ENCODE assay signal across 8 mouse cellular contexts in the genomic region with DNA sequence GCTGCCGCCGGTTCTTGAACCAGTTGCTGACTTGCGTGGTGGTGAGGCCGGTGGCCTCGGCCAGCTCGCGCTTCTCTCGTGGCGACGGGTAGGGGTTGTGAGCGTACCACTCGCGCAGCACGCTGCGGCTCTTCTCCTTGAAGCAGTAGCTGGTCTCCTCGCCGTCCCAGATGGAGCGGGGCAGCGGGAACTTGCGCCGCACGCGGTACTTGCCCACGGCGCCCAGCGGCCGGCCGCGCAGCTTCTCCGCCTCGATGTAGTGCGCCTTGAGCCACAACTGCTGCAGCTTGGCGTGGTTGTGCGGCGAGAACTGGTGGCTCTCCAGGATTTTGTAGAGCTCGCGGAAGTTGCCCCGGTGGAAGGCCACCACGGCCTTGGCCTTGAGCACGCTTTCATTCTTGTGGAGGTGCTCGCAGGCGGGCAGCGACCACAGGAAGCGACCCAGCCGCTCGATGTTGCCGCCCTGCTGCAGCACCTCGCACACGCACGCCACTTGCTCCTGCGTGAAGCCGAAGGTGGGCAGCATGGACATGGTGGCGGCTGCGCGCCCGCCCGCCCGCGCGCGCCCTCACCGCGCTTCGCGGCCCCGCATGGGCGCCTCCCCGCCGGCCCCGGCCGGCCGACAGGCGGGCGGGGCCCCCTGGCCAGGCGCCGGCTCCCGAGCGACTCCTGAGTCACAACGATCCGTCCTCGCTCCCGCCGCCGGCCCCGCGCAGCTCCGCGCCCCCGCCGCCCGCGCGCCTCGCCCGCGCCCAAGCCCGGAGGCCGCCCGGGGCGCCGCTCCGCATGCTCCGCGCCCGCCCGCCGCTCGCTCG. TPM values are rescaled to one million over a fixed set of nuclear protein-coding genes. Genes with fewer than 3 reads are reported as not detected.
A peak's percentile ranks its signal among the peaks of the same experiment; 100 is the strongest.
DNase-seq lines count a peak whose midpoint lies in the region; ATAC-seq and TF ChIP-seq lines count a peak whose summit lies in the region.

No protein-coding gene starts in this region.

- intact Hi-C loops in gastrocnemius, postnatal 14 days (cut with DNase I; ENCODE audit: low total_unique reads), result loop anchor here (10.0 kb wide), 1 partner anchor 117 kb away; no protein-coding TSS in a partner anchor

- peaks cover 92% of the 10 kb centered on the region for H3K27me3 ChIP-seq in heart, embryonic 11.5 days (ENCODE audit: control insufficient read depth, insufficient read depth, low read length)
- H3K27me3 ChIP-seq in limb, embryonic 14.5 days (ENCODE audit: control insufficient read depth, insufficient read depth, low read length), result peaks cover 85% of the 10 kb centered on the region
- peaks cover 39% of the 10 kb centered on the region for H3K27me3 ChIP-seq in stomach, embryonic 14.5 days (ENCODE audit: control insufficient read depth, insufficient read depth, low read length)
- peaks cover 27% of the 10 kb centered on the region; the same call in 1 of the 2 replicates for H3K27me3 ChIP-seq in cerebellum, adult 2 months (ENCODE audit: control insufficient read depth, insufficient read depth, low read length)

- no peak for TF ChIP-seq CTCF in cerebellum, adult 2 months (IDR thresholded peaks at IDR 0.05; ENCODE audit: borderline replicate concordance, insufficient read depth, low read depth, low read length)

- H3K36me3 ChIP-seq in heart, embryonic 11.5 days (ENCODE audit: control insufficient read depth, insufficient read depth, low read length), result no peaks in the 10 kb centered on the region
- no peaks in the 10 kb centered on the region for H3K36me3 ChIP-seq in limb, embryonic 14.5 days (ENCODE audit: control insufficient read depth, insufficient read depth, low read length)
- no peaks in the 10 kb centered on the region for H3K36me3 ChIP-seq in stomach, embryonic 14.5 days (ENCODE audit: control insufficient read depth, insufficient read depth, low read length)

- peak overlapping the region; percentile 49 for H3K4me3 ChIP-seq in heart, embryonic 11.5 days (ENCODE audit: low read depth, low read length)
- H3K4me3 ChIP-seq in limb, embryonic 14.5 days (replicated peaks; ENCODE audit: low read length), result peak overlapping the region; percentile 54
- peak overlapping the region; percentile 44 for H3K4me3 ChIP-seq in stomach, embryonic 14.5 days (ENCODE audit: low read depth, low read length)
- no peak overlapping the region for H3K4me3 ChIP-seq in cerebellum, adult 2 months (replicated peaks; ENCODE audit: insufficient read depth, low read depth, low read length)

- H3K4me1 ChIP-seq in heart, embryonic 11.5 days (ENCODE audit: control insufficient read depth, insufficient read depth, low read length), result peaks cover 25% of the 10 kb centered on the region
- H3K4me1 ChIP-seq in limb, embryonic 14.5 days (ENCODE audit: control insufficient read depth, insufficient read depth, low read length), result peaks cover 16% of the 10 kb centered on the region; the same call in 1 of the 2 replicates
- H3K4me1 ChIP-seq in stomach, embryonic 14.5 days (ENCODE audit: control insufficient read depth, insufficient read depth, low read length), result peaks cover 13% of the 10 kb centered on the region
- H3K4me1 ChIP-seq in cerebellum, adult 2 months (ENCODE audit: control insufficient read depth, insufficient read depth, low read length), result no peaks in the 10 kb centered on the region

- peak; percentile 25 to 39 for DNase-seq in gastrocnemius, postnatal 4 days (ENCODE audit: low spot score in 2 of 2)
- DNase-seq in gastrocnemius, postnatal 14 days, result no peak
- peak; percentile 22 for DNase-seq in adrenal gland, postnatal 10 days
- DNase-seq in limb, embryonic 14.5 days (ENCODE audit: low spot score), result no peak
- DNase-seq in layer of hippocampus, adult 9-10 months (ENCODE audit: low spot score), result no peak
- no peak for DNase-seq in cerebellum, adult 2 months

- no peak overlapping the region for H3K27ac ChIP-seq in heart, embryonic 11.5 days (ENCODE audit: low read depth, low read length)
- peak overlapping the region; percentile 80 for H3K27ac ChIP-seq in limb, embryonic 14.5 days (replicated peaks; ENCODE audit: low read depth, low read length)
- H3K27ac ChIP-seq in stomach, embryonic 14.5 days (ENCODE audit: low read length), result peak overlapping the region; percentile 76
- H3K27ac ChIP-seq in cerebellum, adult 2 months (ENCODE audit: insufficient read depth, low read length), result no peak overlapping the region

- ATAC-seq in heart, embryonic 11.5 days (replicated peaks; ENCODE audit: insufficient number of reproducible peaks, low FRiP score, low TSS enrichment), result no peak
- ATAC-seq in limb, embryonic 14.5 days (ENCODE audit: low FRiP score, low read depth), result no peak; the same call in 1 of the 2 replicates
- peak; percentile 10; the same call in 1 of the 2 replicates for ATAC-seq in stomach, embryonic 14.5 days (ENCODE audit: insufficient number of reproducible peaks, insufficient read depth, low FRiP score, low read depth)

- 1% methylated on average over 80 of the region's 109 CpGs for WGBS in heart, embryonic 11.5 days (ENCODE audit: insufficient replicate concordance)
- WGBS in limb, embryonic 14.5 days, result under 1% methylated on average over 77 of the region's 109 CpGs
- under 1% methylated on average over 87 of the region's 109 CpGs for WGBS in stomach, embryonic 14.5 days
- under 1% methylated on average over 108 of the region's 109 CpGs for WGBS in cerebellum, adult 2 months

- peak overlapping the region; percentile 46; the same call in 1 of the 2 replicates for H3K9ac ChIP-seq in heart, embryonic 11.5 days (ENCODE audit: low read depth, low read length)
- H3K9ac ChIP-seq in limb, embryonic 14.5 days (ENCODE audit: low read depth, low read length, severe bottlenecking), result peak overlapping the region; percentile 72
- peak overlapping the region; percentile 64 for H3K9ac ChIP-seq in stomach, embryonic 14.5 days (replicated peaks; ENCODE audit: low read depth, low read length)

- no peaks in the 10 kb centered on the region for H3K9me3 ChIP-seq in heart, embryonic 11.5 days (replicated peaks; ENCODE audit: control insufficient read depth, low read length)
- no peaks in the 10 kb centered on the region for H3K9me3 ChIP-seq in limb, embryonic 14.5 days (ENCODE audit: control insufficient read depth, low read length)
- H3K9me3 ChIP-seq in stomach, embryonic 14.5 days (ENCODE audit: control insufficient read depth, low read depth, low read length), result no peaks in the 10 kb centered on the region

- no peak for TF ChIP-seq POLR2A in limb, embryonic 14.5 days (IDR thresholded peaks at IDR 0.05; ENCODE audit: borderline replicate concordance, extremely low read depth, insufficient read depth, insufficient read length)
- no peak for TF ChIP-seq POLR2A in cerebellum, adult 2 months (IDR thresholded peaks at IDR 0.05; ENCODE audit: borderline replicate concordance, insufficient read depth, low read length)

- H3K4me2 ChIP-seq in heart, embryonic 11.5 days, result peak overlapping the region; percentile 89
- peak overlapping the region; percentile 67 for H3K4me2 ChIP-seq in limb, embryonic 14.5 days (replicated peaks; ENCODE audit: low read depth, low read length, severe bottlenecking)
- peak overlapping the region; percentile 76 for H3K4me2 ChIP-seq in stomach, embryonic 14.5 days (replicated peaks; ENCODE audit: low read depth, low read length)

RNA-seq across cellular contexts. Expression of gene Six2, which starts 0.4 kb away (rescaled TPM):
- 10 to 100 TPM; 11.2 to 13.3 TPM for total RNA-seq in gastrocnemius, postnatal 4 days (2021)
- 10 to 100 TPM in 1 of 2 experiments, 1 to 10 TPM in 1; 6.2 to 12.2 TPM for total RNA-seq in gastrocnemius, postnatal 14 days (2021)
- total RNA-seq in adrenal gland, postnatal 10 days (2021), result under 1 TPM in 1 of 2 experiments, not detected in 1; 0.36 TPM
- 1.5 and 2.1 TPM in 2 replicates for polyA plus RNA-seq in heart, embryonic 11.5 days (2014; fragmentation: Nextera tagmentation; extraction: Ambion mirVana)
- polyA plus RNA-seq in limb, embryonic 14.5 days (2012; rRNA removed), result 30.0 and 47.7 TPM in 2 replicates
- 7.7 and 14.6 TPM in 2 replicates for polyA plus RNA-seq in limb, embryonic 14.5 days (2014; fragmentation: Nextera tagmentation; extraction: Ambion mirVana)
- 7.6 and 8.9 TPM in 2 replicates for polyA plus RNA-seq in stomach, embryonic 14.5 days (2014; fragmentation: Nextera tagmentation; extraction: Ambion mirVana)
- 0.06 and 0.07 TPM in 2 replicates for polyA plus RNA-seq in cerebellum, adult 2 months (2012; rRNA removed)

Comparison
In these comparisons a context has a peak if more than half of its experiments do, and no peak if none do; other contexts are left out.
1. DNase-seq: peak in gastrocnemius, postnatal 4 days (2 of 2) and adrenal gland, postnatal 10 days (single experiment); none in gastrocnemius, postnatal 14 days (single experiment), limb, embryonic 14.5 days (single experiment), layer of hippocampus, adult 9-10 months (single experiment) and cerebellum, adult 2 months (0 of 2).
2. H3K27ac ChIP-seq: peak in limb, embryonic 14.5 days (single experiment) and stomach, embryonic 14.5 days (single experiment); none in heart, embryonic 11.5 days (single experiment) and cerebellum, adult 2 months (single experiment).
3. Peak in every context shown above with its lines, with median percentiles within 50 percentile points of each other: H3K4me2 ChIP-seq and H3K9ac ChIP-seq.